Mouse (Mus musculus): ENCODE measurements around the gene Eme1. TPM values are rescaled to one million over a fixed set of nuclear protein-coding genes. Genes with fewer than 3 reads are reported as not detected.

The Eme1 gene
- polyA plus RNA-seq, 1 experiment from 2014 or later: 6.2 TPM

GRCm38 (mm10) chr11:94632988-94633387, 20.8 kb downstream of the Eme1 start:
- Histone ChIP-seq H3K4me3 (no peak overlapping the region), H3K36me3 (peaks cover 62% of the 10 kb centered on the region), H3K27ac (no peak overlapping the region), H3K4me2 (no peak overlapping the region), H3K27me3 (no peaks in the 10 kb centered on the region), H3K4me1 (replicated peaks) (peaks cover 17% of the 10 kb centered on the region), H3K9me3 (no peaks in the 10 kb centered on the region), H3K9ac (no peak overlapping the region)
- ATAC-seq (ENCODE audit: low FRiP score): no peak
- WGBS: 87% methylated on average over 8 of the region's 8 CpGs

- Histone ChIP-seq H3K4me3 (no peak overlapping the region), H3K27me3 (no peaks in the 10 kb centered on the region), H3K27ac (no peak overlapping the region), H3K9ac (no peak overlapping the region), H3K4me1 (replicated peaks) (peaks cover 17% of the 10 kb centered on the region), H3K4me2 (no peak overlapping the region), H3K36me3 (peaks cover 51% of the 10 kb centered on the region), H3K9me3 (no peaks in the 10 kb centered on the region)
- 95% methylated on average over 5 of the region's 5 CpGs for WGBS
- ATAC-seq (ENCODE audit: low FRiP score): no peak
These were observed 21.8 kb downstream of the Eme1 start for GRCm38 (mm10) chr11:94631969-94632368.

- peaks cover 17% of the 10 kb centered on the region for H3K4me1 ChIP-seq (replicated peaks)
These were observed 23.4 kb downstream of the Eme1 start for GRCm38 (mm10) chr11:94630199-94631011.

GRCm38 (mm10) chr11:94629884-94630198, 23.9 kb downstream of the Eme1 start:
- Histone ChIP-seq H3K4me2 (peak overlapping the region; percentile 97), H3K9me3 (no peaks in the 10 kb centered on the region), H3K27me3 (no peaks in the 10 kb centered on the region), H3K36me3 (peaks cover 30% of the 10 kb centered on the region), H3K9ac (peak overlapping the region; percentile 93), H3K4me1 (replicated peaks) (peaks cover 17% of the 10 kb centered on the region), H3K27ac (peak overlapping the region; percentile 73), H3K4me3 (peak overlapping the region; percentile 97)
- peak; percentile 49 for ATAC-seq (ENCODE audit: low FRiP score)
- under 1% methylated on average over 28 of the region's 28 CpGs for WGBS

More at GRCm38 (mm10) chr11:94630199-94631011, 23.4 kb downstream of the Eme1 start:
- WGBS: 11% methylated on average over 26 of the region's 26 CpGs
- Histone ChIP-seq H3K4me3 (peak overlapping the region; percentile 97), H3K27ac (peak overlapping the region; percentile 73), H3K9ac (peak overlapping the region; percentile 93), H3K27me3 (no peaks in the 10 kb centered on the region), H3K9me3 (no peaks in the 10 kb centered on the region), H3K4me2 (peak overlapping the region; percentile 97), H3K36me3 (peaks cover 36% of the 10 kb centered on the region)
- no peak for ATAC-seq (ENCODE audit: low FRiP score)

GRCm38 (mm10) chr11:94629199-94629883, 24.4 kb downstream of the Eme1 start, which contains the start of gene Lrrc59:
Gene Lrrc59, plus strand, starts transcription at chr11:94629767.
- no peaks in the 10 kb centered on the region for H3K9me3 ChIP-seq
- WGBS: 7% methylated on average over 41 of the region's 41 CpGs
- H3K27ac ChIP-seq: peak within 1 kb of the TSS; percentile 73
- no peaks in the 10 kb centered on the region for H3K27me3 ChIP-seq
- ATAC-seq (ENCODE audit: low FRiP score): peak; percentile 94
- H3K36me3 ChIP-seq: peaks cover 25% of the 10 kb centered on the region
- peaks cover 17% of the 10 kb centered on the region for H3K4me1 ChIP-seq (replicated peaks)
- peak within 1 kb of the TSS; percentile 93 for H3K9ac ChIP-seq
- H3K4me2 ChIP-seq: peak within 1 kb of the TSS; percentile 97
- H3K4me3 ChIP-seq: peak within 1 kb of the TSS; percentile 97

GRCm38 (mm10) chr11:94622162-94622561, 31.6 kb downstream of the Eme1 start:
- Histone ChIP-seq H3K36me3 (no peaks in the 10 kb centered on the region), H3K9me3 (no peaks in the 10 kb centered on the region), H3K9ac (no peak overlapping the region), H3K4me1 (replicated peaks) (no peaks in the 10 kb centered on the region), H3K27ac (no peak overlapping the region), H3K4me2 (no peak overlapping the region), H3K27me3 (no peaks in the 10 kb centered on the region), H3K4me3 (no peak overlapping the region)
- no peak for ATAC-seq (ENCODE audit: low FRiP score)
- 83% methylated on average over 2 of the region's 2 CpGs for WGBS

GRCm38 (mm10) chr11:94621458-94621852, 32.3 kb downstream of the Eme1 start:
- Histone ChIP-seq H3K36me3 (no peaks in the 10 kb centered on the region), H3K4me1 (replicated peaks) (no peaks in the 10 kb centered on the region), H3K9ac (no peak overlapping the region)

GRCm38 (mm10) chr11:94620766-94621457, 32.9 kb downstream of the Eme1 start:
- Histone ChIP-seq H3K4me3 (no peak overlapping the region), H3K4me2 (no peak overlapping the region), H3K4me1 (replicated peaks) (no peaks in the 10 kb centered on the region), H3K27ac (no peak overlapping the region), H3K27me3 (no peaks in the 10 kb centered on the region), H3K9me3 (no peaks in the 10 kb centered on the region), H3K9ac (no peak overlapping the region), H3K36me3 (no peaks in the 10 kb centered on the region)
- no peak for ATAC-seq (ENCODE audit: low FRiP score)
- WGBS: 54% methylated on average over 6 of the region's 6 CpGs

More at GRCm38 (mm10) chr11:94621458-94621852, 32.3 kb downstream of the Eme1 start:
- no peak overlapping the region for H3K4me3 ChIP-seq
- no peaks in the 10 kb centered on the region for H3K9me3 ChIP-seq
- no peak overlapping the region for H3K27ac ChIP-seq
- no peak for ATAC-seq (ENCODE audit: low FRiP score)
- H3K27me3 ChIP-seq: no peaks in the 10 kb centered on the region
- H3K4me2 ChIP-seq: no peak overlapping the region

GRCm38 (mm10) chr11:94617646-94618045, 36.1 kb downstream of the Eme1 start:
- Histone ChIP-seq H3K9me3 (no peaks in the 10 kb centered on the region), H3K4me2 (no peak overlapping the region), H3K27me3 (0 out of 2 replicates have a peak, but pooled peaks cover 2% of the 10 kb centered on the region), H3K27ac (no peak overlapping the region), H3K4me1 (replicated peaks) (no peaks in the 10 kb centered on the region), H3K36me3 (no peaks in the 10 kb centered on the region), H3K9ac (no peak overlapping the region), H3K4me3 (no peak overlapping the region)
- no peak for ATAC-seq (ENCODE audit: low FRiP score)
- WGBS: 96% methylated on average over 2 of the region's 2 CpGs

- H3K4me3 ChIP-seq: no peak overlapping the region
- H3K27ac ChIP-seq: no peak overlapping the region
- WGBS: 39% methylated on average over 4 of the region's 4 CpGs
- 0 out of 2 replicates have a peak, but pooled peaks cover 2% of the 10 kb centered on the region for H3K27me3 ChIP-seq
- no peaks in the 10 kb centered on the region for H3K36me3 ChIP-seq
- no peaks in the 10 kb centered on the region for H3K4me1 ChIP-seq (replicated peaks)
- no peaks in the 10 kb centered on the region for H3K9me3 ChIP-seq
- H3K9ac ChIP-seq: no peak overlapping the region
- ATAC-seq (ENCODE audit: low FRiP score): no peak
- no peak overlapping the region for H3K4me2 ChIP-seq
These were observed 38.3 kb downstream of the Eme1 start for GRCm38 (mm10) chr11:94615494-94615893.

- Histone ChIP-seq H3K36me3 (no peaks in the 10 kb centered on the region), H3K9ac (no peak overlapping the region), H3K4me2 (no peak overlapping the region), H3K27me3 (0 out of 2 replicates have a peak, but pooled peaks cover 2% of the 10 kb centered on the region), H3K4me3 (no peak overlapping the region), H3K4me1 (replicated peaks) (no peaks in the 10 kb centered on the region), H3K9me3 (no peaks in the 10 kb centered on the region), H3K27ac (no peak overlapping the region)
- 76% methylated on average over 4 of the region's 4 CpGs for WGBS
- ATAC-seq (ENCODE audit: low FRiP score): no peak
These were observed 39.2 kb downstream of the Eme1 start for GRCm38 (mm10) chr11:94614603-94615002.
